Mouse (Mus musculus) testis, adult 2 months (tissue): ENCODE results near the gene Hlx.

ENCODE experiments used
- CTCF ChIP-seq: fragments of 200-500 bp; IDR thresholded peaks from 2 replicates; pipeline ENCODE4 v1.5.1; 2012; ENCODE audit warnings: low read depth, mild to moderate bottlenecking, inconsistent platforms, low read length, moderate library complexity; ENCODE audit not compliant: control insufficient read depth, insufficient read depth, insufficient replicate concordance
- POLR2A ChIP-seq: fragments of 200-500 bp; IDR thresholded peaks from 2 replicates; pipeline ENCODE4 v1.6.1; 2012; ENCODE audit warnings: low read depth, mild to moderate bottlenecking, inconsistent platforms, low read length, moderate library complexity; ENCODE audit not compliant: control insufficient read depth

GRCm38 (mm10) chr1:184683541-184683940 is 48.9 kb downstream of the Hlx start:
- TF ChIP-seq CTCF (no peak), POLR2A (no peak)
